Mouse (Mus musculus): ENCODE results near the gene Gm20388. TPM values are rescaled to one million over a fixed set of nuclear protein-coding genes. Genes with fewer than 3 reads are reported as not detected.
A peak's percentile ranks its signal among the peaks of the same experiment; 100 is the strongest.

Gm20388 gene
- polyA plus RNA-seq, 1 experiment from 2014 or later, result 8.3 TPM

DNA sequence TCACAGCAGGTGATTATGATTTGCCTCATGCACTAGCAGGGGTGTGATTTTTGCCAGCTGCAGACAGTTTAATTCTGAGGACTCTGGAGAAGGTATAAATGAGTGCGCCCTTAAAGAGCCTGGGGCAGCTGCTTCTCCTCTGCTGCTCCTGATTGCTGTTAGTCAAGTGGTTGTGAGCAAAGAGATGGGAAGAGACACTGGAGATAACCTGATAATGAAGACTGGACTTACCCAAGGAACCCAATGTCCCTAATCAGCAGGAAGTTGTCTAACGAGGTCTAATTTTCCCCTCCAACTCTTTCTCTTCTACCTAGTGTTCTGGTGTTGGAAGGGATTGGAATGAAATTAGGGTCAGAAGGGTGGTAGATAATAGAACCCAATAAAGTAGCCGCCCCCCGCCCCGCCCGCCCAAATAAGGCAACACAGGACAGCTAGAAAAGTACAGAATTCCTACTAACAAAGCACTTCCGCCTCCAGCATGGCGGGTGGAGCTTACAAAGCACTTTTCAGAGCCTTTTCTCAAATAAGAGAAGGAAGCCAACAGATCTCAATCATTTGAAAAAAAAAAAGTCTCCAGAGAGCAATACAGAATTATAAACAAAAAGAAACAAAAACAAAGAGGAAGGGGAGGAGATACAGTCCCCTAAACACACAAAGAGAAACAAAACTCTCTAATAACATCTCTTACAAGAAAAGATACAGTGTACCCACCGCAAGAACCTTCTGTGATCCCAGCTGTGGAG lies 3944.3 kb downstream of the Gm20388 start:
- 0 out of 2 replicates have a peak, but pooled peaks cover 3% of the 10 kb centered on the region for H3K9me3 ChIP-seq (ENCODE audit: control insufficient read depth, low read length)
- H3K36me3 ChIP-seq (ENCODE audit: control insufficient read depth, insufficient read depth, low read length), result no peaks in the 10 kb centered on the region
- 86% methylated on average over 9 of the region's 9 CpGs for WGBS
- H3K9ac ChIP-seq (ENCODE audit: low read length), result no peak overlapping the region
- H3K27me3 ChIP-seq (replicated peaks; ENCODE audit: control insufficient read depth, insufficient read depth, low read length), result no peaks in the 10 kb centered on the region
- no peak overlapping the region for H3K4me3 ChIP-seq (ENCODE audit: low read depth, low read length)
- peaks cover 10% of the 10 kb centered on the region for H3K4me1 ChIP-seq (replicated peaks; ENCODE audit: control insufficient read depth, insufficient read depth, low read length)
- ATAC-seq (replicated peaks; ENCODE audit: low FRiP score, low TSS enrichment, low read depth) (no peak), DNase-seq (ENCODE audit: low spot score) (no peak)
- no peak overlapping the region for H3K4me2 ChIP-seq (ENCODE audit: low read length)
- no peak overlapping the region for H3K27ac ChIP-seq (ENCODE audit: low read depth)

DNA sequence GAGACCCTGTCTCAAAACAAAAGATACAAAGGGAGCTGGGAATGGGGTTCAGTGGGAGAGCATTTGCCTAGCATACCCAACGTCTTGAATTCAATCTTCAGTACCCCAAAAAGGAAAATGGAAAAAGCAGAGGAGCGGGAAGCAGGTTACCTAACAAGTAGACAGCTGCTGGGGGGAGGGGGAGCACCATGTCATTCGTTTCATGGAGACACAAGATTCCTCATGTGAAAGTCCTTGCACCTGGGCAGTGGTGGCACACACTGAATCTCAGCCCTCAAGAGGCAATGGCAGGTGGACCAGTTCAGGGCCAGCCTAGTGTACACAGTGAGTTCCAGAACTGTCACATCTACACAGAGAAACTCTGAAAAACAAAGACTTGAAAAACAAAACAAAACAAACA lies 3946.7 kb downstream of the Gm20388 start:
- Histone ChIP-seq H3K4me3 (ENCODE audit: low read depth, low read length) (no peak overlapping the region), H3K27ac (ENCODE audit: low read depth) (no peak overlapping the region), H3K36me3 (ENCODE audit: control insufficient read depth, insufficient read depth, low read length) (no peaks in the 10 kb centered on the region), H3K4me1 (replicated peaks; ENCODE audit: control insufficient read depth, insufficient read depth, low read length) (peaks cover 10% of the 10 kb centered on the region), H3K4me2 (ENCODE audit: low read length) (no peak overlapping the region), H3K9me3 (ENCODE audit: control insufficient read depth, low read length) (0 out of 2 replicates have a peak, but pooled peaks cover 3% of the 10 kb centered on the region), H3K9ac (ENCODE audit: low read length) (no peak overlapping the region), H3K27me3 (replicated peaks; ENCODE audit: control insufficient read depth, insufficient read depth, low read length) (peaks cover 6% of the 10 kb centered on the region; the same call in 1 of the 2 replicates)
- DNase-seq (ENCODE audit: low spot score), result no peak
- ATAC-seq (replicated peaks; ENCODE audit: low FRiP score, low TSS enrichment, low read depth), result no peak
- WGBS, result 80% methylated on average over 3 of the region's 3 CpGs

DNA sequence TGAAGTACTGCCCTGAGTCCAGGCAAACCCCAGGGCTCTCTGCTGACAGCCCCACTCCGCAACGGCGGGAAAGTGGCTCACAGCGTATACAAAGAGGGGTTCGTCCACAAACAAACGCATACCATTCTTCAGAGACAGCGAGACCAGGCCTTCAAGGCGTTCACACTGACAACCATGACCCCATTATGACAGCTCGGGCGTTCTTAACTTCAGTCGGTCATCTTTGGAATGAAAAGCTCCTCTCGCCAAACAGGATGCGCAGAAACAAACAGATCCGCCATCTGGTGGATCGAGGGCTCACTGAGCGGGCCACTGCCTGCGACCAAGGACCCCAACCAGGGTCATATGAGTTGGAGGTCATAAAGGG lies 3947.9 kb downstream of the Gm20388 start:
- Histone ChIP-seq H3K4me2 (ENCODE audit: low read length) (peak overlapping the region; percentile 91), H3K36me3 (ENCODE audit: control insufficient read depth, insufficient read depth, low read length) (no peaks in the 10 kb centered on the region), H3K27me3 (replicated peaks; ENCODE audit: control insufficient read depth, insufficient read depth, low read length) (peaks cover 6% of the 10 kb centered on the region; the same call in 1 of the 2 replicates), H3K4me3 (ENCODE audit: low read depth, low read length) (peak overlapping the region; percentile 80), H3K9me3 (ENCODE audit: control insufficient read depth, low read length) (0 out of 2 replicates have a peak, but pooled peaks cover 3% of the 10 kb centered on the region), H3K9ac (ENCODE audit: low read length) (peak overlapping the region; percentile 58), H3K4me1 (replicated peaks; ENCODE audit: control insufficient read depth, insufficient read depth, low read length) (peaks cover 10% of the 10 kb centered on the region), H3K27ac (ENCODE audit: low read depth) (no peak overlapping the region)
- no peak for DNase-seq (ENCODE audit: low spot score)
- 0 out of 2 replicates have a peak, but pooled peaks have one; percentile 9 for ATAC-seq (replicated peaks; ENCODE audit: low FRiP score, low TSS enrichment, low read depth)
- under 1% methylated on average over 17 of the region's 17 CpGs for WGBS

DNA sequence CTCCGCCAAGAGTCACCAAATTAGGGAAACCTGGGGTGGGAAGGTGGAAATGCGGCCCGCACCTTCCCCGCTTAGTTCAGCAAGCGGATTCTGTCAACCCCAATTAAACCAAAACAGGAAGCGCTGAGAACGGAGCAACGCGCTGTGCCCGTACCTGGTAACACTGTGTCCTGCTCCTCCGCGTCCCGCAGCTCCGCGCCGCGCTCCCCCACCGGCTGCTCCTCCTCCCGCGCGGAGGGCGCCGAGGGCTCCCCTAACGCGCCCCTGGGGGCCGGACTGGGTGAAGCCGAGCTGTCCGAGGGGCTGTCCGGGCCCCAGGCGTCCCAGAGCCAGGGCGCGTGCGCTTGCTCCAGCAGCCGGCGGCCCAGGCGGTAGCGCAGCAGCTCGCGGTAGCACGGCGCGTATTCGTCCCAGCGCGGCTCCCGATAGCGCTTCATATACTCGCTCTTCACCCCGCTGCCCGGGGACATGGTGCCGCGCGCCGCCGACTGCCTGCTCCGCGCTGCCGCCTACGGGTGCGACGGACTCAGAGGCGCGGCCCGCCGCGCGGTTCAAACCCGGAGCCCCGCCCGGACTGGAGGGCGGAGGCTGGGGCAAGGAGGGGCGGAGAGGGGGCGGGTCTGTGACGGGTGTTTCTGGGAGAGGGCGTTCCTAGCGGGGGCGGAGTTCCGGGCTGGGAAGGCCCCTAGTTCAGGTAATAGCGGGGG lies 3948.5 kb downstream of the Gm20388 start:
- Histone ChIP-seq H3K27ac (ENCODE audit: low read depth) (no peak overlapping the region), H3K36me3 (ENCODE audit: control insufficient read depth, insufficient read depth, low read length) (no peaks in the 10 kb centered on the region), H3K9ac (ENCODE audit: low read length) (peak overlapping the region; percentile 58), H3K9me3 (ENCODE audit: control insufficient read depth, low read length) (0 out of 2 replicates have a peak, but pooled peaks cover 3% of the 10 kb centered on the region), H3K4me3 (ENCODE audit: low read depth, low read length) (peak overlapping the region; percentile 80), H3K4me2 (ENCODE audit: low read length) (peak overlapping the region; percentile 91), H3K27me3 (replicated peaks; ENCODE audit: control insufficient read depth, insufficient read depth, low read length) (peaks cover 6% of the 10 kb centered on the region; the same call in 1 of the 2 replicates), H3K4me1 (replicated peaks; ENCODE audit: control insufficient read depth, insufficient read depth, low read length) (peaks cover 10% of the 10 kb centered on the region)
- under 1% methylated on average over 66 of the region's 79 CpGs for WGBS
- DNase-seq (ENCODE audit: low spot score) (peak; percentile 98), ATAC-seq (replicated peaks; ENCODE audit: low FRiP score, low TSS enrichment, low read depth) (peak; percentile 96)

DNA sequence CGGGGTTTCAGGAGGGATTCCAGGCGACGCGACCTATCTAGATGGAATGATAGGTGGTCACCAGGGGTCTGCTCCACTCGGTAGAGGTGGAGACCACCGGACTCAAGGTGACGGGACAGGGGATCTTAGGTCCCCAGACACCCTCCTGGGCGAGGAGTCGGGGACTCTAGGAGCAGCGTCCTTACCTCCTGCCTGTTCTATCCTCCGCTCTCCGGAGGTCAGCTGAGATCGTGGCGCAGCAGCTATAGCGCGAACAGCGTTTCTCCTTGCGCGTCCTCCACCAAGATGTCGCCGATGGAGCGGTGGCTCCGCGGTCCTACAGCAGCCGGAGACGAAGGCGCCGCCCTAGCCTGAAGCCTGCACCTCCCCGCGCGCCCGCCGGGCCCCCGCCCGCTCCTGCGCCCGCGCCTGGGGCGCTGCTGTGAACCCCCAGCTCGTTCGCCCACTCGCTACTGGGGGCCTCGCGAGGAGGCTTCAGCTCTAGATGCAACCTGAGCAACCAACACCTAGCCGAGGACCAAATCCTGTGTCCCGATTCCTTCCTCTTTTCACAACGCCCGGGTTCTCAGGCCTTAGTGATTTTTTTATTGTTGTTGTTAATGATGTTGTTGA lies 3949.1 kb downstream of the Gm20388 start, which contains the start of gene Ccsap:
Ccsap (minus strand) TSS at position 562 of the 612 bp plus-strand sequence.
- peak within 1 kb of the TSS; percentile 91 for H3K4me2 ChIP-seq (ENCODE audit: low read length)
- DNase-seq (ENCODE audit: low spot score) (no peak), ATAC-seq (replicated peaks; ENCODE audit: low FRiP score, low TSS enrichment, low read depth) (peak; percentile 63)
- H3K4me3 ChIP-seq (ENCODE audit: low read depth, low read length), result peak within 1 kb of the TSS; percentile 80
- H3K4me1 ChIP-seq (replicated peaks; ENCODE audit: control insufficient read depth, insufficient read depth, low read length), result peaks cover 10% of the 10 kb centered on the region
- WGBS, result 1% methylated on average over 48 of the region's 48 CpGs
- no peak within 1 kb of the TSS for H3K27ac ChIP-seq (ENCODE audit: low read depth)
- 0 out of 2 replicates have a peak, but pooled peaks cover under 1% of the 10 kb centered on the region for H3K9me3 ChIP-seq (ENCODE audit: control insufficient read depth, low read length)
- no peaks in the 10 kb centered on the region for H3K36me3 ChIP-seq (ENCODE audit: control insufficient read depth, insufficient read depth, low read length)
- peak within 1 kb of the TSS; percentile 58 for H3K9ac ChIP-seq (ENCODE audit: low read length)
- peaks cover 6% of the 10 kb centered on the region; the same call in 1 of the 2 replicates for H3K27me3 ChIP-seq (replicated peaks; ENCODE audit: control insufficient read depth, insufficient read depth, low read length)

DNA sequence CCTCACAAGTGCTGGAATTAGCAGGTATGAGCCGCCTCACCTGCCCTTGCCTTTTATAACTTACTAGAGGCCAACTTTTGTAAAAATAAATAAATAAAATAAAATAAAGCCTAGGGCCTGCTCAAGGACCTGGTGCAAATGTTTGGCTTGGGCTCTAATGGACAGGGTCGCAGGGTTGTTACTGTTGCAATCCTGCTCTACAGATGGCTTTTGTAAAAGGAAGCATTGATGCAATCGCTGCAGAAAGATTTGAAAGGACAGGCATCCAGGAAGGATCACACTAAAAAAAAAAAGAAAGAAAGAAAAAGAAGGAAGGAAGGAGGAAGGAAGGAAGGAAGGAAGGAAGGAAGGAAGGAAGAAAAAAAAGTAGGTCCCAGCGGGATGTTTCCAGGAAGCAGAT lies 3949.7 kb downstream of the Gm20388 start:
- no peak overlapping the region for H3K9ac ChIP-seq (ENCODE audit: low read length)
- WGBS, result 80% methylated on average over 4 of the region's 4 CpGs
- DNase-seq (ENCODE audit: low spot score) (no peak), ATAC-seq (replicated peaks; ENCODE audit: low FRiP score, low TSS enrichment, low read depth) (no peak)
- H3K4me3 ChIP-seq (ENCODE audit: low read depth, low read length), result peak overlapping the region; percentile 80
- no peak overlapping the region for H3K27ac ChIP-seq (ENCODE audit: low read depth)
- peaks cover 10% of the 10 kb centered on the region for H3K4me1 ChIP-seq (replicated peaks; ENCODE audit: control insufficient read depth, insufficient read depth, low read length)
- H3K27me3 ChIP-seq (replicated peaks; ENCODE audit: control insufficient read depth, insufficient read depth, low read length), result peaks cover 8% of the 10 kb centered on the region; the same call in 1 of the 2 replicates
- H3K9me3 ChIP-seq (ENCODE audit: control insufficient read depth, low read length), result no peaks in the 10 kb centered on the region
- no peaks in the 10 kb centered on the region for H3K36me3 ChIP-seq (ENCODE audit: control insufficient read depth, insufficient read depth, low read length)
- peak overlapping the region; percentile 91 for H3K4me2 ChIP-seq (ENCODE audit: low read length)

DNA sequence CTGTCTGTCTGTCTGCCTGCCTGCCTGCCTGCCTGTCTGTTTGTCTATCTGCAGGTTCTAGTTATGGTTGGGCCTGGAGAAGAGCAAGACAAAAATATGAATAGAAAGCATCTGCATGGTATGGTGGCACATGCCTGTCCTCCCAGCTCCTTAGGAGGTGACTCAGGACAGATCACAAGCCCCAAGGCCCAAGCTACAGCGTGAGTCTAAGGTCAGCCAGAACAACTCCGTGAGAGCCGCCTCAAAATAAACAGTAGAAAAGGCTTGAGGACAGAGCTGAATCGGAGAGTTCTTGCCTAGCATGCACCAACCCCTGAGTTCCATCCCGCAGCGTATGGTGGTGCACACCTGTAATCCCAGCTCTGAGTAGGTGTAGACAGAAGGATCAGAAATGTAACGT lies 3955.1 kb downstream of the Gm20388 start:
- no peak overlapping the region for H3K4me2 ChIP-seq (ENCODE audit: low read length)
- DNase-seq (ENCODE audit: low spot score) (no peak), ATAC-seq (replicated peaks; ENCODE audit: low FRiP score, low TSS enrichment, low read depth) (no peak)
- H3K9me3 ChIP-seq (ENCODE audit: control insufficient read depth, low read length), result no peaks in the 10 kb centered on the region
- no peak overlapping the region for H3K4me3 ChIP-seq (ENCODE audit: low read depth, low read length)
- no peaks in the 10 kb centered on the region for H3K36me3 ChIP-seq (ENCODE audit: control insufficient read depth, insufficient read depth, low read length)
- H3K9ac ChIP-seq (ENCODE audit: low read length), result no peak overlapping the region
- H3K4me1 ChIP-seq (replicated peaks; ENCODE audit: control insufficient read depth, insufficient read depth, low read length), result no peaks in the 10 kb centered on the region
- H3K27ac ChIP-seq (ENCODE audit: low read depth), result no peak overlapping the region
- WGBS, result 64% methylated on average over 7 of the region's 7 CpGs
- H3K27me3 ChIP-seq (replicated peaks; ENCODE audit: control insufficient read depth, insufficient read depth, low read length), result peaks cover 4% of the 10 kb centered on the region; the same call in 1 of the 2 replicates

DNA sequence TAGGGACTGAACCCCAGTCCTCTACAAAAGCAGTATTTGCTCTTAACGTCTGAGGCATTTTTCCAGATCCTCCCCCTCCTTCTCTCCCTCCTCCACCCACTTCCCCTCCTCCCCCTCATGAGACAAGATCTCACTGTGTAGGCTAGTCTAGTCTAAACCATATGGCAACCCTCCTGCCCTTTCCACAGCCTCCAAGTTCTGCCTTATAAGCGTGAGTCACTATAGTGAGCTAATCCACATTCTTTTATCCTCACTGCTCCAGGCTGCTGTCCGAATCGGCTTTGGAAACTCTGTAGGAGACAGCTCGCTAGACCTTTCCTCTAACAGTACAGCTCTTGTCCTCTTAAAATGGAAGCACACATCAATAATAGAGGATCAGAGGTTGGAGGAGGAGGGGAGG lies 3956.3 kb downstream of the Gm20388 start:
- Histone ChIP-seq H3K9me3 (ENCODE audit: control insufficient read depth, low read length) (no peaks in the 10 kb centered on the region), H3K4me3 (ENCODE audit: low read depth, low read length) (no peak overlapping the region), H3K4me1 (replicated peaks; ENCODE audit: control insufficient read depth, insufficient read depth, low read length) (no peaks in the 10 kb centered on the region), H3K27me3 (replicated peaks; ENCODE audit: control insufficient read depth, insufficient read depth, low read length) (0 out of 2 replicates have a peak, but pooled peaks cover 2% of the 10 kb centered on the region), H3K36me3 (ENCODE audit: control insufficient read depth, insufficient read depth, low read length) (no peaks in the 10 kb centered on the region), H3K9ac (ENCODE audit: low read length) (no peak overlapping the region), H3K4me2 (ENCODE audit: low read length) (no peak overlapping the region), H3K27ac (ENCODE audit: low read depth) (no peak overlapping the region)
- no peak for DNase-seq (ENCODE audit: low spot score)
- ATAC-seq (replicated peaks; ENCODE audit: low FRiP score, low TSS enrichment, low read depth), result no peak
- 27% methylated on average over 5 of the region's 5 CpGs for WGBS
